Mouse (Mus musculus) ZHBTc4 (cell line): ENCODE results near the gene Mrtfb.

ENCODE experiments used
- DNase-seq: peaks from one replicate; pipeline ENCODE4 v3.0.0-alpha.2; 2011; ENCODE audit warnings: low read depth, low spot score

The Mrtfb gene

DNA sequence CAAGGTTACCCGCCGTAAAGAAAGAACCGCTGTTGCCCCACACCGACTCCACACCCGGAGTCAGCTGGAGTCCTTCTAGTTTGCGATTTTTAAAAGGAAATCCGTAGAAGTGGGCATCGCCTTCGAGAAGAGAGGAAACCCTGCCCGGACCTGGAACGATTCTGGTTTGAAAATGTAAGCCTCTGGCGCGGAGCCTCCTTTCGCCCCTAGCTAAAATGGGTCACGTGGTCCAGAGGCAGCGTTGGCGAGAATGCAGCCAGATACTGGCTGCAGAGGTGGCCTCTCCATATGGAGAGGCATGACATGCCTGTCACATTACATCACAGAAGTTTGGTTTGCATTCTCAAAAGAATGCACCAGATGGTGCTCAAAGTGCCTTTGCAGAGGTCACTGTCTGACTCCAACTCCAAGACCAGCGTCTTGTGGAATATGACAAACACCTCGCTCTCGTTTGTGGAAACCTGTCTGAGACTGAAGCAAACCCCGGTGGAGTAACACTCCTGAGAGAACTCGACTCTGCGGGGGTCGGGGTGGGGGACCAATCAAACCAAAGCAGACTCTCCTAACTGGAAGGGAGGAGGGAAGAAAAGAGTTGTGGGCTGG, 181.6 kb downstream of the Mrtfb start:
- peak; percentile 85 for DNase-seq

DNA sequence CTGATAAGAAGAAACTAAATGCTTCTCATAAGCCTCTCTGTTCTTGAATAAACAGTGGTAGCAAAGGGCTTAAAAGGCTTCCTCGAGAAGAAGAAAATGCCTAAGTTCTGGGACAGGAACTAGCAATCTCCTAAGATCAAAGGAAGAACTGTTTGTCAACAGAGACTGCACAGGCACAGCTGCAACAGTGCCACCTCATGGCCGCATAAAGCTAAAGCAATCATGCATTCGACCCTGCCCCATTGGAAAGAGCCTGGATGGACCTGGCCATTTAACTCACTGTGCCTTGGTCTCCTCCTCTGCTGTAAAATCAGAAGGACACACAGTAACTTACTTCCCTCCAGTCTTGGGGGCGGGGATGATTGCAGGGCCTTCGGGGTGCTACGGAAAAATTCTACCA, 184.2 kb downstream of the Mrtfb start:
- peak; percentile 72 for DNase-seq

DNA sequence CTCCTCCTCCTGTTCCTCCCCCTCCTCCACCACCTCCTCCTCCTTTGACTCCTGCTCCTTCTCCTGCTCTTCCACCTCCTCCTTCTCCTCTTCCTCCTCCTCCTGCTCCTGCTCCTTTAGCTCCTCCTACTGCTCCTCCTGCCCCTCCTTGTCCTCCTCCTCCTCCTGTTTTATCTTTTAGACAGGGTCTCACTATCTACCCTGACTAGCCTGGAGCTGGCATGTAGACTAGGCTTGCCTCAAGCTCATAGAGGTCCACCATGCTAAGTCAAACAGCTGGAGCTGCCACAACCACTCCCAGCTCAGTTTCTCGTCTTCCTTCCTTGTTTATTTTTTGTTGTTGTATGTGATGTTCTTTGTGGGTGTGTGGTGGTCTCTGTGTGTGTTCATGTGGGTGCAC, 187.5 kb downstream of the Mrtfb start:
- DNase-seq = no peak

DNA sequence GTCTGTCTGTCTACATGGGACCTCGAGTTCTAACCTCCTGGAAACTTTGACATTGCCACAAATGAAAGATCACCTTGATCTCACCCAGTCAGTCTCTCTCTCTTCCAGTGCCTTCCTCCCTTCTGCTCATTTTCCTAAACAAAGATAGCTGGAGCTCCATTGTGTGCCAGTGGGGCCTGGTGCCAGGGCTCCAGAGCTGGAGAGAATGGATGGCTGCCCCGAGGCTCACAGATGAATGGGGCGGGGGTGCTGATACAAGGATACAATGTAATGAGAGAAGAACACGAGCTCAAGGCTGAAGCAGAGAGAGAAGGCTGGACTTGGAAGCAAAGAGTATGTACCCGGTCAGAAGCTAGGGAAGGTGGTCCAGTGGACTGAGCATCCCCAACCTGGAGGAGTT, 189.2 kb downstream of the Mrtfb start:
- no peak for DNase-seq

DNA sequence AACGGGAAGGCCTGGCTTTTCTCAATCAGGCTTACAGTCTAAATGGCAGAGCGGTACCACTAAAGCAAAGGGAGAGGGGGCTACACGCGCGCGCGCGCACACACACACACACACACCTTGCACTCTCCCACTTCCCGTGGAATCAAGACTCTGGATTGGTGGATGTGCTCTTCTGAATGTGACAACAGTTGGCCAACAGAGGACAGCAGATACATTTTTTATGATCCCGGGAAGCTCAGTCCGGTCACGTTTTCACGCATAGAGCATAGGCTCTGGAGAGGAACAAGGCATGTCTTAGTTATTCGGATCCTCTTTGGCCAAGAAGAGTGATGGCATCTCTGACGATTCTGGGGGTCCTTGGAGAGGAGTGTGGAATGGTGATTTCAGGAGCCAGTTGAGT, 190.2 kb downstream of the Mrtfb start:
- DNase-seq = no peak

DNA sequence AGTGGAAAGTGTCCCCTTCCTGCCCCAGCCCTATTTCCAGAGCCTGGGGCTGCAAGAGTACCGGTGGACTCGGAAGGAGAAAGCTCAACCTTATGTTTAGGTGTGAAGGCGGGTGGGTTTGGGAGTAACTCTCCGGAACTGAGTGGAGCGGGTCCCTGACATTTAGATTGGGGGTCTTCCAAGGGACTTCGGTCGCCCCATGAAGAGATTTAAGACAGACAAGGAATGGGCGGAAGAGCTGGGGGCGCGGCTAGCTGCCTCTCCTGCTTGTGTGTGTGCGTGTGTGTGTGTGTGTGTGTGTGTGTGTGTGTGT, 190.6 kb downstream of the Mrtfb start:
- DNase-seq = no peak

DNA sequence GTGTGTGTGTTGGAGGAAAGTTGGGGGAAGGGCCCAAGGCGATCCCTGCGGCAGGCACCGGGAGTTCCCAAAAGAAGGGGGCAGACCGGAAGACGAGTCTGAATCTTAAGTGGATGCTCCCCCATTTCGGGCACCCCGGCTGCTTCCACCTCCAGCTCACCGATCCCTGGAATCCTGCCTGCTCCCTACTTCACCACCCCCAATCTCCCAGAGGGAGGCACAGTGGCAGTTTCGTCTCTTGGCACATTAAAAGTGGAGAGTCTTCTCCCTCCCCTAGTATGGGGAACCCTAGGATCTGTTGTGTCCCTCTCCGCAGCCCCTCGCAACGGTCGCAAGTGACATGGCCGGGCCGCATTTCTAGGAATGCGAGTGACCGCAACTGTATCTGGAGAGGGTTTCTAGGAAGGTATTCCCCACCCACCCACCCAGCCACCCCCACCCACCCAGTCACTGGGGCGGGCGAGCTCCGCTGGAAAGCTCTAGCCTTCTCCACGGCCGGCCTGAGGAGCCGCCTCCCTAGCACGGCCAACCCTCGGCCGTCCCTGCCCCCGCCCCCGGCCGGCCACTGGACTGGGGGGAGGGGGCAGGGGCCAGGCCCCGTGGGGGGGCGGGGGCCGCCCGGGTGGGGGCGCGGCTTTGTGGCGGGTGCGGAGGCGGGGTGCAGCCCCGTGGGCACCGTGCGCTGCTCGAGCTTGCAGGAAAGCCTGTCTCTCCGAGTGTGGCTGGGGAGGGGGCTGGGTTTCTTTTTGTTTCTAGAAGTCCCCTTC, 191.2 kb downstream of the Mrtfb start:
- peak; percentile 43 for DNase-seq

DNA sequence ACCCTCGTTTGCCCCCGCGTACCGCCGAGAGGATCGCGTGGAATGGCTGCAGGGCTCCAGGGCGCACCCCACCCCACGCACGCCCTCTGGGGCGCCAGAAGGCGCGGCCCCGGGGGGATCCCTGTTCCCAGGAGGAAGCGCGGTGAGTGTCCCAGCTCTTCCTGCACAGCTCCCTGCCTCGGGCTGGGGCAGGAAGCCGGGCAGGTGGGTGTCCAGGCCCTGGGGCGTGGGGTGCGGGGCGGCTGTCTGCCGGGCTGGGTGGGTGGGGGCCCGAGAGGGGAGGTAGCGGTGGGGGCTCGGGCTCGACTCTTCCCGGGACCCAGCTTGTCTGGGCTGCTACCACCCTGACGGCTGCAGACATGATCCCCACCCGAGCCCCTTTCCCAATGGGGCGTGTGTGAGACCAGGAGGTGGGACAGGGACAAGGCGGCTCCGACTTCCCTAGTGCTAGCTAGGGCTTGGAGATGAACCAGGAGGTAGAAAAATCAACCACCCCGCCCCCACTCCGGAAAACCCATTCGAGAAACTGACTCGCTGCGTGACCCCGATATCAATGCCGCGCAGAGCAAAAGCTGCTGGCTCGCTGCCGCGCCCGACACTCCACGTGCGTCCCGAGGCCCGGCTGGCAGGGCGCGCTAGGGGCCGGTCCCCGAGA, 191.9 kb downstream of the Mrtfb start:
- peak; percentile 55 for DNase-seq

DNA sequence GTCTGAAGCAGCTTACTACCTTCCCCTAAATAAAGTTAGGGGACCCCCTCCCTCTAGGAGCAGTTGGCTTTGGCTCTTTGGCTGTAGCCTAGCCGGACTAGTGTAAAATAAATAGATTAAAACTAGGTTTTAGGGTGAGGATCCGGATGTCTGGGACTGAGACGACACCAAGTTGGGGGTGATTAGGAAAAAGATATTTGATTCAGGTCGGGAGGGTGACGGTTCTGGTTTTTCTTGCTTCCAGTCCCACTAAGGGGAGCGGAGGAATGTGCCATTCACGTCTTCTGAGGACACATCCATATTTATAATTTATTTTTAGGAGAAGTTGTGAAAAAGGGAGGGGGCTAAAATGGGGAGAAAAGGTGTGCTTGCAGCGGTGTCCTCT, 192.4 kb downstream of the Mrtfb start:
- no peak for DNase-seq

DNA sequence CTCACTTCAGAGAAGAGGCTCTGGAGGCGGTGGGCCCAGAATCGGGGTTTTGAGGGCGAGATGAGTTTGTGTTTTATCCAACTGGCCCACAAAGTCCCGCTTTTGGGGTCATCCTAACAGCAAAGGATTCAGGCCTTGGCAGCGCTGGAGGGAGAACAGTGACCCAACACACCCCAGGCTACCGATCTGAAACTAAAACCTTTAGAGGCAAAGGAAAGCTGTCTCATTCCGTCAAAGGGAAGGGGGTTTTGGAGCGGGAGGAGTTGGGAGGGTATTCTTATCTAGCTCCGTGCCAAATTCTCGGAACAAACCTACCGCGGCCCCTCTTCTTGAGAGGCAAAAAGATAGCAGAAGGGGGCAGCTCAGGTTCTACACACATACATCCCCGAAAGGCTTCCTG, 193.2 kb downstream of the Mrtfb start:
- no peak for DNase-seq

DNA sequence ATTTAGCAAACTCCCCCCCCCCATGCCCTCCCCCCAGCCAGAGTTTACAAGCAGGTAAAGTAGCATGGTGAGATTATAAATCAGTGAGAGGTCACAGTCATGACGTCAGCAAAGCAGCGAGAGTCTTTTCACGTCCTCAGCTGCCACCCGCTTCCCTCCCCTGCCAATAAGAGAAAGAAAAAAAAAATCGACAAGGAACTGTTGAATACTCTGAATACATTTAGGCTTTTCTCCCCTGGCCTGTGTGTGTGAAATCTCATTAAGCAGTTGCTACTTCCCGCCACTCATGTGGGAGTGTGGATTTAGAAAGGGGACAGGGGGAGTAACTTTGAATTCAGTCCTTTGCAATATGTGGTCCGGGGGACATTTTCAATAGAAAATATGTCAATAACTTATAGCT, 194.6 kb downstream of the Mrtfb start:
- DNase-seq = no peak

DNA sequence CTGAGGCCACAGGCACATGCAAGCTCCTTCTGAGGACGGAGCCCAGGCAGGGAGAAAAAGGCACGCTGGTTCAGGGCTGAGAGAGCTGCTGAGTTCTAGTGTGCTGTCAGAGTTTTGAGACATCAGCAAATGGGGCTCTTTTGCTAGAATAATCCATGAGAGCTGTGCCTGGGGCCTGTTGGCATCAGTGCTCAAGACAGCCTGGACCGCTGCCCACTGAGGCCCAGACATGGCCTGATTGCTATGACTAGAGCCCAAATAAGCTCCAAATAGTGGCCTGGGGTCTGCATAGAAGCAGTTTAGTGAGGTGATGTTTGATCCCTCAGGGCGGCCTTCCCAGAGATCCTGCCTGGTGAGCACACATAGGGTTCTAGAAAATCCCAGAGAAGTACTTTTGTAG, 195.7 kb downstream of the Mrtfb start:
- DNase-seq = no peak

DNA sequence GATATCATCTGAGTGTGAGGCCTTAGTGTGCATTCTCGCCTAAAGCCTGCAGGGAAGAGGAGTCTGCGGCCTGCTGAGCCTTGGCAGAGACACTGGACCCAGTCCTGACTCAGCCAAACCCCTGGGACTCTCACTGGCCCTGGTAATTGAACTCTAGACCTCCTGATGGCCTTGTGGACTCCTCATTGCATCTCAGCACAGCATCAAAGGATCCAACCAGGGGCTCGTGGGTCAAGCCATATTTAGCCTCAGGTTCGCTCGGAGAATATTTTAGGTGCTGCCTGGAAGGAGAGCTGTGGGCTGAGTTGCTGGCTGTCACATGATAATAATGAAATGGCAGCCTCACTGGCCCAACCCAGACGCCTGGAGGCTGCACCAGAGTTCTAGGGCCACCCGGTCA, 196.4 kb downstream of the Mrtfb start:
- no peak for DNase-seq

DNA sequence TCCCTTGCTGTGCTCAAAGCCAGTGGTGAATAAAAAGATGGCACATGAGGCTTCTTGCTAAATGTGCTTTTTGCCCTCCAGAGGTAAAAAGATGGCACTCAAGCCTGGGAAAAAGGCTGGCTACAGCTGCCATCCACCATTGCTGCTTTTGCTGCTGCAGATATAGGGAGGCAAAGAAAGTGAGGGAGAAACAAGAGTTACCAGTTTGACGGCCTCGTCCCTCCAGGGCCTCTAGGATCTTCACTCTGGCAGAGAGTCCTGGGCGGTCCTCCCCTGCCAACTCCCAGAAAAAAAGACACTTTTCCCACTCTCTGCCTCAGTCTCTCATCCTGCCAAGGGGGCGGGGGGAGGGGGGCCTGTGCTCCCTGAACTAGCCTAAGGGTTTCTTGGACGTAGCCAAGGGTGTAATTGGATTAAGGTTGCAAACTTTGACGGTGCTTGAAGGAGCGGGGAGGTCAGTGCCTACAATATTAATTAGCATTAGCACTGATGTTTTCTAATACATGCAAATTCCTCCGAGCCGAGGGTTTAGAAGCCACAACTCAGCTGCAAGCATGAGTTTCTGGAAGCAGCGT, 197.8 kb downstream of the Mrtfb start:
- DNase-seq = no peak

DNA sequence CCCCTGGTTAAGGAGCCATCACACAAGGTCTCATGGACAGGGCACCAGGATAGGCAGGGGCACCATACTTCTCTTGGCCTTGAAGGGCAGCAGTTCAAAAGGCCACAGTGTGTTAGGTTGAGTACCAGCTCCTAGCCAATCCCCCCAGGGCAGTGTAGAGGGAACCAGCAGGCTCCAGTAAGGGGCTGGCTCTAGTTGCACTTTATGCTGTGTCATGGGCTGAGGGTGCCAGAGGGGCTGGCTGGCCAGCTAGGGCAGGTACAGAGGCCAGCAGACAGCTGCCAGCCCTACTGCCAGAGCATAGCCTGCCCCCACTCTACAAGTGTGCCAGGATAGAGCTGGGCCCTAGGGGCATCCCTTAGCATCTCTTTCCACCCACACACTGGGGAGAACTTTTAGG, 199.3 kb downstream of the Mrtfb start:
- no peak for DNase-seq

DNA sequence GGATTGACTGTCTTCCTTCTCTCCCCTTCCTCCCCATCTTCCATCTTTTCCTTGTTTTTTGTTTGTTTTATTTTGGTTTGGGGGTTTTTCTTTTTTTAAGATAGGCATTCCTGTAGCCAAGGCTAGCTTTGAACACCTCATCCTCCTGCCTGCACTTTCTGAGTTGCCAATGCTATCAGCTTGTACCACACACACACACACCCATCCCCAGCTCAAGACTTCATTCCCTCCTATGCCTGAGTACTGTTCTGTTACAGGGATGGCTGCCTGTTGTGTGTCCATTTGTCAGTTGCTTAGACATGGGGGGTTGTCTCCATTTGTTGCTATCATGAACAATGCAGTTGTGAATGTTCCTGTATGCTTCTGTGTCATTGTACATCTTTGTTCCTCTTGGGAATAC, 202.3 kb downstream of the Mrtfb start:
- DNase-seq = no peak

DNA sequence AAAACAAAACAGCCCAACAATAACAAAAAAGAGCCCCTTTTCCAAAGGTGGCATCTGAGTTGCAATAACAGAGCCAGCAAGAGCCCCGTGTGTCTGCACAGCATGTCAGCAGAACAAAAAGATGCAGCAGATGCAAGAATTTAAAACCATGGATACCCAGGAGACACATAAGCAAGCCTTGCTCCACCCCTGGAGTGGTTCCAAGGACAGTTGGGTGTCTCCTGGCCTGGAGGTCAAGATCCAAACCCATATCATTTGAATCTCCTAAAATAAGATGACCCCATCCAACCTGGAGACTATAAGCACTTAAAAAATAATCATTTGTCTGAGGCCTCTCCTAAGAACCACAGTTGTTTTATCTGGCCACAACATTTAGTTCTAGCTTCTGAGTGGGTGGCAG, 203.8 kb downstream of the Mrtfb start:
- DNase-seq = no peak

DNA sequence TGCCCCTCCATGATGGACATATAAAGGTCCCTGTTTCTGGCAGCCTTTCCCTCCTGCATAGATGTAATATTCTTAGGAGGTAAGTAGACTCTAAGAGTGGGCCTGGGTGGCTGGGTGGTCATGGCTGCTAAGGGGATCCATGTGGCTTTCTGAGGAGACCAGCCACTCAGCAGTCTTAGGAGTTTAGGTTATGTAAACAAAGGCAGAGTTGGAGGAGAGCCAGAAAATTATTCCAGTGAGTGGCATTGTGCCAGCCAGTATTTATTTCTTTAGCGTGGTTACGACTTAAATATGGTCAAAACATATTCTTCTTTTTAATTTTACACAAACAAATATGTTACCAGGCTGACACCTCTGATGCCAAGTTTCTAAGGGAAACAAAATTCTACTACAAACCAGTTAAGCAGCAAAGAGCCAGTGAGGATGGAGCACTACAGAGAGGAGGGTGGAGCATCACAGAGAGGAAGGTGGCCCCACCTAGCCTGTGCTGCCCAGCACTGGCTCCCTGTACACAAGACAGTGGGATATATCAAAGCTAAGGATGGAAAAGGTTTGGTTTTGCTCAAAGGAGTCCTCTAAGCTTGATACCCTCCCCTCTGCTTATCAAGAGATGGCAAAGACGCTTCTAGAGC, 204.6 kb downstream of the Mrtfb start:
- no peak for DNase-seq

DNA sequence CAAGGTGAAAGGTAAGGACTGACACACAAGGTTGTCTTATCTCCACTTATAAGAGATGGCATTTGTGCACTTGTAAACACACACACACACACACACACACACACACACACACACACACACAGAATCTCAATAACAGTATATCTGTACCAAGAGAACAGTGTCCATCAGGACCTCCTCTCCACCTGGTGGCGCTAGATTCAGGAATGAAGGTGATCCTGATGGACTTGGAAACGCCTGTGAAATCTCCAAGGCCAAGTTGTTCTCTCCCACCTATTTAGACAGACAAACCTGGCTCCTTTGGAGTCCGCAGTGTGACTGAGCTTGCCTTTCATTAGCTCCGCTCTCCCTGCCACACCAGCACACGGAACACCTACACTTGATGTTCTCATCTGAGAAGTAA, 208.4 kb downstream of the Mrtfb start:
- peak; percentile 53 for DNase-seq
